Comparison of ENCODE assay signal across 22 mouse cellular contexts in the genomic region with DNA sequence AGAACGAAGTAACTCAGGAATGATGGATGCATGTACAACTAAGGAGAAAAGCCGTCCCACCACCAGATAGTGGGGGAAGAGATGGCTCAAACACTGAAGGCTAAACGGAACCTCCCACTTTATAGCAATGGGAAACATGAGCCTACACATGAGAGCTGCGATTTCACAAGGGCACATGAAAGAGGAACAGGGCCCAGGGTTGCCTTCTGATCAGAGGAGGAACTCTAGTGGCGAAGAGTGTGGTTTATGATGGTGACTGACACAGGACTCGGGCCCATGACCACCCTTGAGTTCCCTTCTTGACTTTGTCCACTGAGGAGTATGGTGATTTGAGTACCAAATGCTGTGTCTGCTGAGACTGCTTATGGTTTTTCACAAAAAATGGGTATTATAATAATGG.
DNase-seq lines count a peak whose midpoint lies in the region; ATAC-seq and TF ChIP-seq lines count a peak whose summit lies in the region.
"Had no signal": no experiment of that assay in that cellular context is flagged by ENCODE, and none has a peak within 500 bp of the region (broad histone marks: within the 10 kb centered on the region; RNA-seq: fewer than 3 reads in every experiment).

No protein-coding gene starts in this region.

- no peak for TF ChIP-seq POLR2A in liver, adult 2 months (IDR thresholded peaks at IDR 0.05; ENCODE audit: extremely low read depth, insufficient read depth, low read length)

- ATAC-seq in lung, postnatal 0 days = no peak; the same call in 1 of the 2 replicates
- ATAC-seq in liver, postnatal 0 days = peak; percentile 65
- ATAC-seq in heart, embryonic 12.5 days (ENCODE audit: insufficient number of reproducible peaks, low FRiP score) = no peak
- ATAC-seq: forebrain, embryonic 15.5 days; inflammation-experienced regulatory T-cells, adult 6 months had no signal

- TF ChIP-seq EP300 in lung, postnatal 0 days (IDR thresholded peaks at IDR 0.05) = no peak
- TF ChIP-seq EP300 in liver, postnatal 0 days (IDR thresholded peaks at IDR 0.05; ENCODE audit: low read depth) = no peak

- H3K79me2 ChIP-seq in liver, adult 2 months (ENCODE audit: control insufficient read depth, insufficient read depth, low read length) = no peaks in the 10 kb centered on the region

- no peaks in the 10 kb centered on the region for H3K36me3 ChIP-seq in lung, postnatal 0 days (ENCODE audit: insufficient read depth, low read length)
- no peaks in the 10 kb centered on the region for H3K36me3 ChIP-seq in liver, adult 2 months (ENCODE audit: control insufficient read depth, insufficient read depth, low read length)
- H3K36me3 ChIP-seq in liver, postnatal 0 days (replicated peaks; ENCODE audit: insufficient read depth, low read length) = no peaks in the 10 kb centered on the region
- H3K36me3 ChIP-seq in heart, embryonic 12.5 days = no peaks in the 10 kb centered on the region
- H3K36me3 ChIP-seq: forebrain, embryonic 15.5 days; hindbrain, embryonic 13.5 days had no signal

- intact Hi-C loops in gastrocnemius, adult 2 months (cut with DNase I) = no loop called here

- DNase-seq in lung, postnatal 36 days = peak; percentile 31
- no peak for DNase-seq in lung, postnatal 0 days (ENCODE audit: low spot score)
- DNase-seq in liver, adult 2 months (ENCODE audit: extremely low read depth, low read depth, low spot score) = peak; percentile 23
- DNase-seq in liver, postnatal 0 days = no peak
- DNase-seq in testis, postnatal 14 days (ENCODE audit: low spot score) = no peak
- DNase-seq in gastrocnemius, adult 2 months = no peak
- DNase-seq: adrenal gland, adult 2 months; B cell, adult 2 months; cerebellum, adult 2 months; cerebellum, postnatal 25 days; gastrocnemius, postnatal 25 days; heart, adult 2 months; kidney, adult 8-10 months; kidney, postnatal 14 days; left cerebral cortex, postnatal 4 days; lung, adult 2 months; right cerebral cortex, postnatal 14 days had no signal

- H3K4me1 ChIP-seq in lung, postnatal 0 days (ENCODE audit: insufficient read depth, low read depth, low read length) = no peaks in the 10 kb centered on the region
- H3K4me1 ChIP-seq in liver, adult 2 months (ENCODE audit: control insufficient read depth, insufficient read depth, low read length) = no peaks in the 10 kb centered on the region
- no peaks in the 10 kb centered on the region for H3K4me1 ChIP-seq in liver, postnatal 0 days (ENCODE audit: insufficient read depth)
- H3K4me1 ChIP-seq in heart, embryonic 12.5 days (replicated peaks) = no peaks in the 10 kb centered on the region
- H3K4me1 ChIP-seq: forebrain, embryonic 15.5 days; hindbrain, embryonic 13.5 days had no signal

- no peak overlapping the region for H3K4me3 ChIP-seq in lung, postnatal 0 days (ENCODE audit: low read depth, low read length)
- no peak overlapping the region for H3K4me3 ChIP-seq in liver, adult 2 months (ENCODE audit: insufficient read depth, low read depth, low read length)
- H3K4me3 ChIP-seq in liver, postnatal 0 days (ENCODE audit: low read depth, low read length) = no peak overlapping the region
- no peak overlapping the region for H3K4me3 ChIP-seq in heart, embryonic 12.5 days
- H3K4me3 ChIP-seq in gastrocnemius, adult 2 months = no peak overlapping the region
- H3K4me3 ChIP-seq: forebrain, embryonic 15.5 days; heart, adult 2 months; hindbrain, embryonic 13.5 days had no signal

- 85% methylated on average over 6 of the region's 6 CpGs for WGBS in lung, postnatal 0 days
- WGBS in liver, adult 2 months = 85% methylated on average over 6 of the region's 6 CpGs
- 62% methylated on average over 6 of the region's 6 CpGs for WGBS in liver, postnatal 0 days (ENCODE audit: insufficient replicate concordance)
- 83% methylated on average over 6 of the region's 6 CpGs for WGBS in heart, embryonic 12.5 days

- H3K27me3 ChIP-seq in lung, postnatal 0 days (replicated peaks; ENCODE audit: insufficient read depth, low read length) = no peaks in the 10 kb centered on the region
- H3K27me3 ChIP-seq in liver, adult 2 months (ENCODE audit: control insufficient read depth, insufficient read depth, low read length) = no peaks in the 10 kb centered on the region
- no peaks in the 10 kb centered on the region for H3K27me3 ChIP-seq in liver, postnatal 0 days (ENCODE audit: insufficient read depth, low read length)
- H3K27me3 ChIP-seq in heart, embryonic 12.5 days (replicated peaks) = no peaks in the 10 kb centered on the region
- H3K27me3 ChIP-seq: forebrain, embryonic 15.5 days; hindbrain, embryonic 13.5 days had no signal

- no peak overlapping the region for H3K27ac ChIP-seq in lung, postnatal 0 days (ENCODE audit: low read length)
- no peak overlapping the region for H3K27ac ChIP-seq in liver, adult 2 months (replicated peaks; ENCODE audit: insufficient read depth, low read depth, low read length)
- no peak overlapping the region for H3K27ac ChIP-seq in liver, postnatal 0 days (ENCODE audit: low read depth)
- no peak overlapping the region for H3K27ac ChIP-seq in heart, embryonic 12.5 days (ENCODE audit: poor library complexity, severe bottlenecking)
- no peak overlapping the region for H3K27ac ChIP-seq in gastrocnemius, adult 2 months
- H3K27ac ChIP-seq: forebrain, embryonic 15.5 days; heart, adult 2 months; hindbrain, embryonic 13.5 days; stomach, postnatal 0 days had no signal

- no peak overlapping the region for H3K9ac ChIP-seq in lung, postnatal 0 days (replicated peaks; ENCODE audit: low read depth)
- no peak overlapping the region for H3K9ac ChIP-seq in liver, adult 2 months (ENCODE audit: low read depth, low read length)
- no peak overlapping the region for H3K9ac ChIP-seq in liver, postnatal 0 days (replicated peaks)
- H3K9ac ChIP-seq in heart, embryonic 12.5 days = no peak overlapping the region
- H3K9ac ChIP-seq: forebrain, embryonic 15.5 days; hindbrain, embryonic 13.5 days had no signal

- no peaks in the 10 kb centered on the region for H3K9me3 ChIP-seq in lung, postnatal 0 days (ENCODE audit: low read length)
- no peaks in the 10 kb centered on the region for H3K9me3 ChIP-seq in liver, postnatal 0 days (ENCODE audit: low read length)
- no peaks in the 10 kb centered on the region for H3K9me3 ChIP-seq in heart, embryonic 12.5 days (replicated peaks)
- H3K9me3 ChIP-seq: forebrain, embryonic 15.5 days; hindbrain, embryonic 13.5 days had no signal

- no peak for TF ChIP-seq CTCF in lung, postnatal 0 days (IDR thresholded peaks at IDR 0.05)
- TF ChIP-seq CTCF in liver, adult 2 months (IDR thresholded peaks at IDR 0.05; ENCODE audit: low read depth, low read length) = no peak
- no peak for TF ChIP-seq CTCF in liver, postnatal 0 days (IDR thresholded peaks at IDR 0.05; ENCODE audit: low read depth)
- no peak for TF ChIP-seq CTCF in gastrocnemius, adult 2 months (IDR thresholded peaks at IDR 0.05)

- H3K4me2 ChIP-seq in lung, postnatal 0 days (replicated peaks; ENCODE audit: low read depth, low read length) = no peak overlapping the region
- no peak overlapping the region for H3K4me2 ChIP-seq in liver, postnatal 0 days (ENCODE audit: low read depth, low read length)
- no peak overlapping the region for H3K4me2 ChIP-seq in heart, embryonic 12.5 days
- H3K4me2 ChIP-seq: forebrain, embryonic 15.5 days; hindbrain, embryonic 13.5 days had no signal

Comparison
In these comparisons a context has a peak if more than half of its experiments do, and no peak if none do; other contexts are left out.
1. DNase-seq: peak in lung, postnatal 36 days (single experiment) and liver, adult 2 months (single experiment); none in lung, postnatal 0 days (single experiment), liver, postnatal 0 days (single experiment), testis, postnatal 14 days (single experiment) and gastrocnemius, adult 2 months (single experiment).